Mouse (Mus musculus) neural tube, embryonic 14.5 days (tissue): ENCODE data around the gene Ccdc113. TPM values are rescaled to one million over a fixed set of nuclear protein-coding genes. Genes with fewer than 3 reads are reported as not detected.

Experiments
- ATAC-seq: fragments of 200-750 bp; cut with Nextera tagmentation; 2 replicates; pipeline ENCODE4 v1.8.0; 2017; ENCODE audit warnings: low read depth, mild to moderate bottlenecking, moderate TSS enrichment, moderate library complexity
- H3K27ac ChIP-seq: fragments of 300-500 bp; sonication (generic); 2 replicates; pipeline ENCODE4 v1.5.1; 2014; ENCODE audit warnings: low read depth, mild to moderate bottlenecking, control low read depth, low read length, moderate library complexity, mixed read lengths
- H3K27me3 ChIP-seq: fragments of 300-500 bp; sonication (generic); 2 replicates; pipeline ENCODE4 v1.6.1; 2014; ENCODE audit warnings: low read length; ENCODE audit not compliant: control insufficient read depth, insufficient read depth
- H3K36me3 ChIP-seq: fragments of 300-500 bp; sonication (generic); 2 replicates; pipeline ENCODE4 v1.6.1; 2014; ENCODE audit warnings: low read length, mixed read lengths; ENCODE audit not compliant: control insufficient read depth, insufficient read depth
- H3K4me1 ChIP-seq: fragments of 300-500 bp; sonication (generic); 2 replicates; pipeline ENCODE4 v1.6.1; 2014; ENCODE audit warnings: low read length; ENCODE audit not compliant: control insufficient read depth, insufficient read depth
- H3K4me2 ChIP-seq: fragments of 300-500 bp; sonication (generic); 2 replicates; pipeline ENCODE4 v1.6.1; 2014; ENCODE audit warnings: mild to moderate bottlenecking, low read depth, low read length, control low read depth
- H3K4me3 ChIP-seq: fragments of 300-500 bp; sonication (generic); 2 replicates; pipeline ENCODE4 v1.5.1; 2014; ENCODE audit warnings: low read depth, low read length, control low read depth, mixed read lengths
- H3K9ac ChIP-seq: fragments of 300-500 bp; sonication (generic); replicated peaks from 2 replicates; pipeline ENCODE4 v1.6.1; 2014; ENCODE audit warnings: low read depth, mild to moderate bottlenecking, control low read depth, low read length, mixed read lengths
- H3K9me3 ChIP-seq: fragments of 300-500 bp; sonication (generic); 2 replicates; pipeline ENCODE4 v1.6.1; 2016; ENCODE audit warnings: low read length; ENCODE audit not compliant: control insufficient read depth
- WGBS: fragments of 180-500 bp; shearing (Covaris S2); extraction: QIAGEN DNeasy Blood & Tissue Kit; methylation state at CpG from one replicate; pipeline ENCODE4 v1.1.7; 2014; 5-methylcytosine and 5-hydroxymethylcytosine counted together
- polyA plus RNA-seq: library from polyadenylated mRNA; unstranded; fragments of >200 nt; fragmentation: Nextera tagmentation; extraction: Ambion mirVana; gene quantifications from 2 replicates; pipeline ENCODE4 v1.2.1, GENCODE M21; 2014

The Ccdc113 gene
- polyA plus RNA-seq, 1 experiment from 2014 or later: 2.0 TPM

DNA sequence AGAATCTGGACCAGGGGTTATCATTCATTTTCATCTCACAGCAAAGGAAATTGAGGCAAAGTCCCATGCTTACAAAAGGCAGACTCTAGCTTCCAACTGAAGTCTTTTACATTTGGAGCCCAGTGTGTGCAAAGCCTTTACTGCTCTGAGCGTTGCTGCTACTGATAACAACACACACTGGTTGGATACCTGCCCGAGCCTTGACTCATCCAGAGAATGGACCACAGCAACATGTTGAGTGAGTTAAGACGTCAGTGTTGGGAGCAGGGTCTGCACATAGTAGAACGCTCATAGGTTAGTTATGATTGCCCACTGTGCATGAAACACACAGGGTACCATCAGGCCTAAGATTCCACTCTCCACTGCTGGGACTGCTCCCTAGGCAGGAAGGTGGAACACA is 9.9 kb upstream of the Ccdc113 start:
- WGBS: 93% methylated on average over 4 of the region's 4 CpGs
- no peaks in the 10 kb centered on the region for H3K4me1 ChIP-seq
- no peak overlapping the region for H3K4me2 ChIP-seq
- no peaks in the 10 kb centered on the region for H3K9me3 ChIP-seq
- H3K27me3 ChIP-seq: no peaks in the 10 kb centered on the region
- no peak overlapping the region for H3K27ac ChIP-seq
- H3K36me3 ChIP-seq: no peaks in the 10 kb centered on the region
- no peak overlapping the region for H3K4me3 ChIP-seq
- no peak overlapping the region for H3K9ac ChIP-seq
- no peak for ATAC-seq

DNA sequence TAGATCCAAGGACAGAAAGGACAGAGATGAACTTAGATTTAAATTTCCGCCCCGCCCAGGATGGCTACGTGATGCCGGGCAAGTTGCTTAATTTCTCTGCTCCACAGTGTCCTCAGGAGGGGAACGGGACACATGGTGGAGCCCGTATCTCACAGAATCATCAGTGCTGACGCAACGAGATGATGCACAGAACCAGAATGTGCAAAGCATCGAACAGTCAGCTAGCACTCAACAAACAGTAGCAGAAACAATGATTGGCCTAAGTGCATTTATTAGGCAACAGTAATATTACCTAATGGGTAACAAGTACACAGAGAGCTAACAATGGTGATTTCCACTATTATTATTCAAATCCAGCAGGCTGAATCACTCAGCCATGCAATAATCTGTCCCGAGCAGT is 5.7 kb upstream of the Ccdc113 start:
- no peak overlapping the region for H3K4me3 ChIP-seq
- ATAC-seq: no peak
- no peak overlapping the region for H3K4me2 ChIP-seq
- H3K36me3 ChIP-seq: no peaks in the 10 kb centered on the region
- H3K9ac ChIP-seq: no peak overlapping the region
- H3K4me1 ChIP-seq: no peaks in the 10 kb centered on the region
- H3K9me3 ChIP-seq: no peaks in the 10 kb centered on the region
- no peaks in the 10 kb centered on the region for H3K27me3 ChIP-seq
- H3K27ac ChIP-seq: no peak overlapping the region
- 81% methylated on average over 10 of the region's 10 CpGs for WGBS

DNA sequence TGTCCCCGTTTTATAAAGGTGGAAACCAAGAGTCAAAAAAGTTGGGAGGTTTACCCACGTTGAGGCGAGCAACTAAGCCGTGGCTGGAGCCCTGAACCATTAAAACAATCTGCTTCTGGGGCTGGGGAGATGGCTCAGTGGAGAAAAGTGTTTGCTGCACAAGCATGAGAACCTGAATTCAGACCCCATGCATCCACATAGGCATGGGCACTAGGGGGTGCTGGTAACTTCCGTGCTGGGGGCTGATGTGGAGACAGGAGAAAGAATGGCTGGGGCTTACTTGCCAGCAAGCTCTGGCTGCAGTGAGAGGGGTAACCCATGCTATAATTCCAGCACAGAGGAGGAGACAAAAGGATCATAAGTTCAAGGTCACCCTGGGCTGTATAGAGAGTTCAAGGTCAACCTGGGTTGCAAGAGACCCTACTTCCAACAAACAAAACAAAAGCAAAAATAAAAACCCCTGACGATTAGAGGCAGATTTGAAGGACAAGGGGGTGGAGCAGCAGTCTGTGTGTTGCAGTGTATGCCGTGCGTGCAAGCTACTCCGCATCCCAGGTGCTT is 5.1 kb upstream of the Ccdc113 start:
- Histone ChIP-seq H3K4me2 (no peak overlapping the region), H3K9ac (no peak overlapping the region), H3K9me3 (no peaks in the 10 kb centered on the region), H3K36me3 (no peaks in the 10 kb centered on the region), H3K4me3 (no peak overlapping the region), H3K27ac (no peak overlapping the region), H3K27me3 (no peaks in the 10 kb centered on the region), H3K4me1 (no peaks in the 10 kb centered on the region)
- ATAC-seq: no peak
- WGBS: 69% methylated on average over 9 of the region's 9 CpGs

DNA sequence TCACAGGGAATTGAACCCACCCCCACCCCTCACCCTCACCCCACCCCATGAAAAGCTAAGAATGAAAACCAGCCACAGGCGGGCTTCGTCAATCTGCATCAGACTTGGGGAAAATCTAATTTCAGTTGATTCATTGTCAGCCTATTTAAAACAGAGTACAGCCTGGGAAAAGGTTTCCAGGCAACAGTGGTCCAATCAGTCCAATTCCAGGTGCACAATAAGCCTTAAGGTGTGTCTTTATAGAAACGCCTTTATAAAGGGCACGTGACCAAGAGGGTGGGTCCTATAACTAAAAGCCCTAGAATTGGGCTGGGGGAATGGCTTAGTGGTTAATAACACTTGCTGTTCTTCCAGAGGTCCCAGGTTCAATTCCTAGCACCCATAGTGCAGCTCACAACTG is 1.7 kb upstream of the Ccdc113 start:
- Histone ChIP-seq H3K9ac (no peak overlapping the region), H3K4me3 (no peak overlapping the region), H3K27ac (no peak overlapping the region), H3K27me3 (no peaks in the 10 kb centered on the region), H3K36me3 (no peaks in the 10 kb centered on the region), H3K4me1 (no peaks in the 10 kb centered on the region), H3K4me2 (no peak overlapping the region), H3K9me3 (no peaks in the 10 kb centered on the region)
- 64% methylated on average over 4 of the region's 4 CpGs for WGBS
- ATAC-seq: no peak

DNA sequence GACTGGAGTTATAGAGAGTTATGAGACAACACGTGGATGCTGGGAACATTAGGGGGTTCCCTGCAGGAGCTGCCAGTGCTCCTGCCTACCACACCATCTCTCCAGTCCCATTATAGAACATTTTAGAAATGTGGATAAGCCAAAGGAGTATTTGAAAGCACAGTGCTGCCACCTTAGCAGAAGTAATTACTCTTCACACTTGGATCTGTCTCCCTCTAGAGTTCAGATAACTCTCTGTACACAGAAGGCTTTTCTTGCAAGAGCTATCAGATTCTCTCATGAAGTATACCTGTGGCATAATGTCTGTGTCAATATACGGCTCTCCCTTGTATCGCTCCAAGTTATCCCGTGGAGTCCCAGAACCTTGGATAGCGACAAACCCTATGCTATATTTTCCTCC is 5.6 kb downstream of the Ccdc113 start:
- H3K27me3 ChIP-seq: no peaks in the 10 kb centered on the region
- no peaks in the 10 kb centered on the region for H3K9me3 ChIP-seq
- WGBS: 81% methylated on average over 5 of the region's 5 CpGs
- H3K4me3 ChIP-seq: no peak overlapping the region
- no peak overlapping the region for H3K4me2 ChIP-seq
- H3K9ac ChIP-seq: no peak overlapping the region
- no peaks in the 10 kb centered on the region for H3K4me1 ChIP-seq
- no peak overlapping the region for H3K27ac ChIP-seq
- H3K36me3 ChIP-seq: no peaks in the 10 kb centered on the region
- ATAC-seq: no peak

DNA sequence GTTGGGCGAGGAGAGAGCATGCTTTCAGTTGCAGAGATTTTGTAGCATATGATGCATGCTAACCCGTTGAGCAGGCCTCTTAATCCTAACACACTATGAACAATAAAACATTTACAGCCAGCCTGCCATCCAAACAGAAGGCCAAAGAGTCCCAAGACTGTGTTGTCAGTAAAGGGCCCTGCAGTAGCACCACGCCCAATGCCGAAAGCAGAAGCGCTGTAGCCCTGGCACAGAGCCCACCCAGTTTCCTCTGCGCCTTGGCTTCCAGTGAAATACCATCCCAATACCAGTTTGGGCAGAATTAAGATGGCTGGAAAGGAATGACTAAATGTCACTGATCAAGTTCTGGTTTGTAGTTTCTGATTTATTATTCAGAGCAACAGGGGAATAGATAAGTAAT is 8.3 kb downstream of the Ccdc113 start:
- no peak for ATAC-seq
- H3K9ac ChIP-seq: no peak overlapping the region
- H3K4me1 ChIP-seq: 0 out of 2 replicates have a peak, but pooled peaks cover 2% of the 10 kb centered on the region
- no peak overlapping the region for H3K4me3 ChIP-seq
- no peaks in the 10 kb centered on the region for H3K36me3 ChIP-seq
- WGBS: 85% methylated on average over 6 of the region's 6 CpGs
- no peaks in the 10 kb centered on the region for H3K9me3 ChIP-seq
- no peaks in the 10 kb centered on the region for H3K27me3 ChIP-seq
- no peak overlapping the region for H3K4me2 ChIP-seq
- H3K27ac ChIP-seq: no peak overlapping the region

DNA sequence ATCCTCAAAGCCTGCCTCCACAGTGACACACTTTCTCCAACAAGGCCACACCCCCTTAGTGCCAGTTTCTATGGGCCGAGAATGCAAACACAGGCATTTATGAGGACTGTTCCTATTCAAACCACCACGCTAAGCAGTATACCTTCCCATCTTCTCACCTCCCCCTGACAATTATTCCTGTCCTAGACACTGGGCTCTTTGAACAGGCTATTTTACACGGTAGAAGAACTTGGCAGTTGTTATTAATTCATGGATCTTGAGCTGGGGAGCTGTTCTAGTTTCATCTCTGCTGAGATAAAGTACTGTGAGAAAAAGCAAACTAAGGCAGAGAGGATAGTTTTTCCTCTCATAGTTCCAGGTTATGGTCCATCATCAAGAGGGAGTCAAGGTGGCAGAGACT is 9.2 kb downstream of the Ccdc113 start:
- Histone ChIP-seq H3K4me2 (no peak overlapping the region), H3K27ac (no peak overlapping the region), H3K36me3 (no peaks in the 10 kb centered on the region), H3K9me3 (no peaks in the 10 kb centered on the region), H3K9ac (no peak overlapping the region), H3K27me3 (no peaks in the 10 kb centered on the region), H3K4me3 (no peak overlapping the region), H3K4me1 (0 out of 2 replicates have a peak, but pooled peaks cover 2% of the 10 kb centered on the region)
- ATAC-seq: no peak
- 63% methylated on average over 3 of the region's 3 CpGs for WGBS

DNA sequence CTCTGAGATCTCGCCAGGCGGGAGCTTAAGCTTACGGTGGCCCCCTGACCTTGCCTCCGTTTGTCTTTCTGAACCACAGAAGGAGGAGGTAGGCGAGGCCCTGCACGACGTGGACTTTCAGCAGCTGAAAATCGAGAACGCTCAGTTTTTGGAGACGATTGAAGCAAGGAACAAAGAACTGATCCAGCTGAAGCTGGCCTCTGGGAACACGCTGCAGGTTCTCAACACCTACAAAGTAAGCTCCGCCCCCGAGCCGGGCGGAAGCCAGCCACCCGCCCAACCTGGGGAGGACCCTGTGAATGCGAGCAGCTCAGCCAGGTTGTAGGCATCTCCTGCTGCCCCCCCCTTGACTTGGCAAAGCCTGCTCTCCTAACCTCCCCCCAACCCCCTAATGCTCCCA is 11.9 kb downstream of the Ccdc113 start:
- 87% methylated on average over 14 of the region's 17 CpGs for WGBS
- Histone ChIP-seq H3K27me3 (no peaks in the 10 kb centered on the region), H3K4me3 (no peak overlapping the region), H3K4me1 (peaks cover 10% of the 10 kb centered on the region), H3K4me2 (no peak overlapping the region), H3K9me3 (no peaks in the 10 kb centered on the region), H3K36me3 (no peaks in the 10 kb centered on the region), H3K27ac (no peak overlapping the region), H3K9ac (no peak overlapping the region)
- ATAC-seq: no peak

DNA sequence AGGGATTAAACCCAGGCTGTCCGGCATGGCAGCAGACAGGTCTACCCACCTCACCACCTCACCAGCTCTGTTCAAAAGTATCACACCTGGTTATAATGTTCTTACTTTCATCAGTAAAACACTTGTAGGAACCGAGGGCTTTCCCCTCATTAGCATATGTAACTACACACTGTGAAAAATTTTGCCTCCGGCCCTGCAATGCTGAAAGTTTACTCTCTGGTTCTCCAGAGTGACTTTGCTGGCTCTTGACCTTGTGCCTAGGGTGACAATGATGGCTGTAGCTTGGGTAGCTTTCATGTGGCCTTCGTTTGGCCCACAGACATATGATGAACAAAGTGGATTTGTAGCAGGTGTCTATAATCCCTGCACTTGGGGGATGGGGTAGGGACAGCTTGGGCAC is 13.1 kb downstream of the Ccdc113 start:
- H3K27me3 ChIP-seq: no peaks in the 10 kb centered on the region
- no peak for ATAC-seq
- no peak overlapping the region for H3K4me2 ChIP-seq
- no peaks in the 10 kb centered on the region for H3K36me3 ChIP-seq
- 85% methylated on average over 4 of the region's 4 CpGs for WGBS
- no peak overlapping the region for H3K27ac ChIP-seq
- no peak overlapping the region for H3K9ac ChIP-seq
- H3K9me3 ChIP-seq: no peaks in the 10 kb centered on the region
- peaks cover 10% of the 10 kb centered on the region for H3K4me1 ChIP-seq
- H3K4me3 ChIP-seq: no peak overlapping the region
